Mouse (Mus musculus) lung, embryonic 15.5 days (tissue): Measurements from ENCODE around the gene Glp1r. TPM values are rescaled to one million over a fixed set of nuclear protein-coding genes. Genes with fewer than 3 reads are reported as not detected.

Experiments
- ATAC-seq: fragments of 200-750 bp; cut with Nextera tagmentation; 2 replicates; pipeline ENCODE4 v1.8.0; 2017; ENCODE audit warnings: moderate number of reproducible peaks, borderline replicate concordance; ENCODE audit not compliant: low FRiP score, low TSS enrichment; ENCODE audit errors: extremely low read depth
- H3K27ac ChIP-seq: fragments of 300-500 bp; sonication (generic); 2 replicates; pipeline ENCODE4 v1.5.1; 2015; ENCODE audit warnings: moderate library complexity, mild to moderate bottlenecking, inconsistent platforms
- H3K27me3 ChIP-seq: fragments of 300-500 bp; sonication (generic); 2 replicates; pipeline ENCODE4 v1.6.1; 2015; ENCODE audit warnings: inconsistent platforms
- H3K36me3 ChIP-seq: fragments of 300-500 bp; sonication (generic); 2 replicates; pipeline ENCODE4 v1.6.1; 2015; ENCODE audit warnings: inconsistent platforms
- H3K4me1 ChIP-seq: fragments of 300-500 bp; sonication (generic); 2 replicates; pipeline ENCODE4 v1.6.1; 2015; ENCODE audit warnings: inconsistent platforms
- H3K4me2 ChIP-seq: fragments of 300-500 bp; sonication (generic); 2 replicates; pipeline ENCODE4 v1.6.1; 2015; ENCODE audit warnings: inconsistent platforms, mild to moderate bottlenecking, moderate library complexity
- H3K4me3 ChIP-seq: fragments of 300-500 bp; sonication (generic); 2 replicates; pipeline ENCODE4 v1.5.1; 2015; ENCODE audit warnings: mild to moderate bottlenecking, inconsistent platforms
- H3K9ac ChIP-seq: fragments of 300-500 bp; sonication (generic); 2 replicates; pipeline ENCODE4 v1.6.1; 2015; ENCODE audit warnings: inconsistent platforms
- H3K9me3 ChIP-seq: fragments of 300-500 bp; sonication (generic); 2 replicates; pipeline ENCODE4 v1.6.1; 2016; ENCODE audit warnings: inconsistent platforms
- WGBS: fragments of 180-500 bp; shearing (Covaris S2); methylation state at CpG from one replicate; pipeline ENCODE4 v1.1.7; 2015; 5-methylcytosine and 5-hydroxymethylcytosine counted together
- polyA plus RNA-seq: library from polyadenylated mRNA; unstranded; fragments of >200 nt; fragmentation: Nextera tagmentation; extraction: Ambion mirVana; gene quantifications from 2 replicates; pipeline ENCODE4 v1.2.1, GENCODE M21; 2015

Glp1r gene
- 6.8 and 8.4 TPM in 2 replicates for polyA plus RNA-seq

- Histone ChIP-seq H3K4me1 (peaks cover 6% of the 10 kb centered on the region; the same call in 1 of the 2 replicates), H3K9ac (peak within 1 kb of the TSS; percentile 38), H3K27me3 (peaks cover 33% of the 10 kb centered on the region), H3K9me3 (no peaks in the 10 kb centered on the region), H3K27ac (no peak within 1 kb of the TSS), H3K36me3 (no peaks in the 10 kb centered on the region), H3K4me2 (peak within 1 kb of the TSS; percentile 86), H3K4me3 (peak within 1 kb of the TSS; percentile 44)
- WGBS = 1% methylated on average over 37 of the region's 37 CpGs
- ATAC-seq = peak; percentile 33; the same call in 1 of the 2 replicates
Measured at GRCm38 (mm10) chr17:30901627-30902026, at the start of gene Glp1r. Gene Glp1r, plus strand, starts transcription at chr17:30901817.

DNA sequence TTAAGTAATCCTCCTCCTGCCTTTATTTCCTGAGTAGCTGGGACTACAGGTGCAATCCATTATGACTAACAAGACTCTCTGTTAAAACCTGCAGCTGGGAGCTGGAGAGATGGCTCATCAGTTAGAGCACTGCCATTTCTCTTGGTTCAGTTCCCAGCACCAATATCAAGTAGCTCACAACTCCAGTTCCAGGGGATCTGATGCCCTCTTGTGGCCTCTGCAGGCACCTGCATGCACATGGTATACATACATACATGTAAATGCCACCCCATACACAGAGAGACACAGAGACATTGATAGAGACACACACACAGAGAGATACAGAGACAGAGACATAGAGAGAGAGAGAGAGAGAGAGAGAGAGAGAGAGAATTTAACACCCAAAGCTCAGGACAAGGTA lies 49.3 kb upstream of the Glp1r start:
- no peaks in the 10 kb centered on the region for H3K36me3 ChIP-seq
- H3K4me2 ChIP-seq = no peak overlapping the region
- no peaks in the 10 kb centered on the region for H3K27me3 ChIP-seq
- H3K27ac ChIP-seq = no peak overlapping the region
- H3K4me1 ChIP-seq = no peaks in the 10 kb centered on the region
- H3K9me3 ChIP-seq = no peaks in the 10 kb centered on the region
- ATAC-seq = no peak
- no peak overlapping the region for H3K9ac ChIP-seq
- H3K4me3 ChIP-seq = no peak overlapping the region

- Histone ChIP-seq H3K27ac (no peak overlapping the region; the same call in 1 of the 2 replicates), H3K4me3 (no peak overlapping the region), H3K4me1 (no peaks in the 10 kb centered on the region), H3K9me3 (no peaks in the 10 kb centered on the region), H3K27me3 (no peaks in the 10 kb centered on the region), H3K4me2 (no peak overlapping the region), H3K9ac (no peak overlapping the region), H3K36me3 (no peaks in the 10 kb centered on the region)
- no peak for ATAC-seq
- WGBS = 86% methylated on average over 5 of the region's 5 CpGs
Measured at GRCm38 (mm10) chr17:30857347-30857746, 44.3 kb upstream of the Glp1r start.

- H3K4me2 ChIP-seq = no peak overlapping the region
- no peak overlapping the region for H3K9ac ChIP-seq
- H3K27me3 ChIP-seq = no peaks in the 10 kb centered on the region
- no peaks in the 10 kb centered on the region for H3K4me1 ChIP-seq
- no peaks in the 10 kb centered on the region for H3K36me3 ChIP-seq
- 0 out of 2 replicates have a peak, but pooled peaks have one; percentile 13 for ATAC-seq
- WGBS = 34% methylated on average over 11 of the region's 11 CpGs
- H3K9me3 ChIP-seq = no peaks in the 10 kb centered on the region
- no peak overlapping the region for H3K4me3 ChIP-seq
- H3K27ac ChIP-seq = peak overlapping the region; percentile 42
Measured at GRCm38 (mm10) chr17:30858586-30859259, 42.9 kb upstream of the Glp1r start.

GRCm38 (mm10) chr17:30859989-30860585 lies 41.5 kb upstream of the Glp1r start:
- ATAC-seq = no peak
- WGBS = 53% methylated on average over 10 of the region's 10 CpGs

GRCm38 (mm10) chr17:30860606-30861005 lies 41.0 kb upstream of the Glp1r start:
- Histone ChIP-seq H3K27ac (no peak overlapping the region), H3K27me3 (no peaks in the 10 kb centered on the region), H3K36me3 (no peaks in the 10 kb centered on the region), H3K4me2 (no peak overlapping the region), H3K4me3 (no peak overlapping the region), H3K4me1 (no peaks in the 10 kb centered on the region), H3K9ac (no peak overlapping the region), H3K9me3 (no peaks in the 10 kb centered on the region)
- no peak for ATAC-seq
- WGBS = 35% methylated on average over 6 of the region's 7 CpGs

More at GRCm38 (mm10) chr17:30859989-30860585, 41.5 kb upstream of the Glp1r start:
- no peaks in the 10 kb centered on the region for H3K27me3 ChIP-seq
- no peaks in the 10 kb centered on the region for H3K9me3 ChIP-seq
- no peak overlapping the region for H3K4me3 ChIP-seq
- no peaks in the 10 kb centered on the region for H3K36me3 ChIP-seq
- no peak overlapping the region for H3K9ac ChIP-seq
- H3K4me2 ChIP-seq = no peak overlapping the region
- H3K4me1 ChIP-seq = no peaks in the 10 kb centered on the region
- no peak overlapping the region for H3K27ac ChIP-seq

GRCm38 (mm10) chr17:30866281-30866680 lies 35.3 kb upstream of the Glp1r start:
- H3K27me3 ChIP-seq = no peaks in the 10 kb centered on the region
- no peaks in the 10 kb centered on the region for H3K36me3 ChIP-seq
- WGBS = 47% methylated on average over 8 of the region's 8 CpGs
- no peak overlapping the region for H3K27ac ChIP-seq
- H3K4me2 ChIP-seq = no peak overlapping the region
- no peak overlapping the region for H3K4me3 ChIP-seq
- no peak overlapping the region for H3K9ac ChIP-seq
- 0 out of 2 replicates have a peak, but pooled peaks cover 5% of the 10 kb centered on the region for H3K4me1 ChIP-seq
- no peak for ATAC-seq
- H3K9me3 ChIP-seq = no peaks in the 10 kb centered on the region

- Histone ChIP-seq H3K4me2 (no peak overlapping the region), H3K9ac (no peak overlapping the region), H3K9me3 (no peaks in the 10 kb centered on the region), H3K27ac (no peak overlapping the region), H3K4me1 (0 out of 2 replicates have a peak, but pooled peaks cover 8% of the 10 kb centered on the region), H3K36me3 (no peaks in the 10 kb centered on the region), H3K4me3 (no peak overlapping the region), H3K27me3 (no peaks in the 10 kb centered on the region)
- 62% methylated on average over 9 of the region's 9 CpGs for WGBS
- no peak for ATAC-seq
Measured at GRCm38 (mm10) chr17:30866966-30867365, 34.7 kb upstream of the Glp1r start.

DNA sequence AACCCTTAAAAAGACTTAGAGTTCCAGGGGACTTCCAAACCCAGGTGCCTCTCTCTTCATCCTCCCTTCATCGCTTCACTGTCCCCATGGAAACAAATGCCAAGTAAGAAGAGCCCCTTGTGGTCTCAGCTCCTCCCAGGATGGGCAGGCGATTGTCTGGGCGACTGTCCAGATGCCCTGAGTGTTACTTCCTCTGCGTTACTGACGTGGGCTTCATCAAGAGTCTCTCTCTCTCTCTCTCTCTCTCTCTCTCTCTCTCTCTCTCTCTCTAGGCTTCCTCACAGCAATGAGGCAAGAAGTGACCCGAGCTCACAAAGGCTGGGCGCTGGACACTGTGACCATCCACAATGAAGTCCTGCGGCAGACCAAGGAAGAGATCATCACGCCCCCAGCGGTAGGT lies 30.6 kb upstream of the Glp1r start:
- Histone ChIP-seq H3K4me3 (no peak overlapping the region), H3K4me1 (peaks cover 8% of the 10 kb centered on the region; the same call in 1 of the 2 replicates), H3K36me3 (no peaks in the 10 kb centered on the region), H3K9me3 (no peaks in the 10 kb centered on the region), H3K27me3 (no peaks in the 10 kb centered on the region), H3K4me2 (peak overlapping the region; percentile 27; the same call in 1 of the 2 replicates), H3K9ac (no peak overlapping the region), H3K27ac (peak overlapping the region; percentile 57)
- peak; percentile 67 for ATAC-seq
- WGBS = 18% methylated on average over 10 of the region's 10 CpGs

DNA sequence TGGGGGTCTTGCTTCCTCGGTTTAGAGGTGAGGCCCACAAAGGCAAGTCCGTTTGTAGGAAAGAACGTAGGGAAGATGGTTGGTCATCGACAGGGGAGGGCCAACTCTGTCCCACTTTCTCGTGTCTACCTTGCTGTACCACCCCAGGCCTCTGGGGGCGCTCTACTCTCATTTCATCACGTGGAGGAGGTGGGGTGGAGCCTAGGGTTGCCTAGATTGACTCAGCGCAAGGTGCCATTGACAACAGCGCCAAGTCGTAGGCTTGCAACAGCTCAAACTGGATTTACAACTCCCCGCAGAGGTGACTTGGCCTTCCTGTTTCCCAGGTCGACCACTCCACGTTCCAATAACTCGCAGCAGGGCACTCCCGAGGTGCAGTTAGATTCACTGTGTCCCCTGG lies 27.3 kb upstream of the Glp1r start:
- Histone ChIP-seq H3K4me2 (peak overlapping the region; percentile 30; the same call in 1 of the 2 replicates), H3K27me3 (no peaks in the 10 kb centered on the region), H3K36me3 (no peaks in the 10 kb centered on the region), H3K4me1 (peaks cover 8% of the 10 kb centered on the region; the same call in 1 of the 2 replicates), H3K9me3 (no peaks in the 10 kb centered on the region), H3K27ac (no peak overlapping the region), H3K4me3 (no peak overlapping the region), H3K9ac (no peak overlapping the region)
- no peak for ATAC-seq
- 45% methylated on average over 15 of the region's 15 CpGs for WGBS

GRCm38 (mm10) chr17:30877456-30877855 lies 24.2 kb upstream of the Glp1r start:
- Histone ChIP-seq H3K9ac (no peak overlapping the region), H3K36me3 (no peaks in the 10 kb centered on the region), H3K4me1 (peaks cover 7% of the 10 kb centered on the region), H3K27me3 (no peaks in the 10 kb centered on the region), H3K9me3 (no peaks in the 10 kb centered on the region), H3K27ac (no peak overlapping the region), H3K4me3 (no peak overlapping the region), H3K4me2 (no peak overlapping the region)
- WGBS = 65% methylated on average over 7 of the region's 7 CpGs
- no peak for ATAC-seq

GRCm38 (mm10) chr17:30878626-30879025 lies 23.0 kb upstream of the Glp1r start:
- H3K27ac ChIP-seq = peak overlapping the region; percentile 49
- no peak overlapping the region for H3K9ac ChIP-seq
- H3K4me3 ChIP-seq = no peak overlapping the region
- no peaks in the 10 kb centered on the region for H3K27me3 ChIP-seq
- no peak for ATAC-seq
- H3K9me3 ChIP-seq = no peaks in the 10 kb centered on the region
- H3K4me2 ChIP-seq = no peak overlapping the region
- peaks cover 14% of the 10 kb centered on the region for H3K4me1 ChIP-seq
- no peaks in the 10 kb centered on the region for H3K36me3 ChIP-seq
- 26% methylated on average over 6 of the region's 6 CpGs for WGBS
